Mouse (Mus musculus): ENCODE results near the gene Dynlt1a. TPM values are rescaled to one million over a fixed set of nuclear protein-coding genes. Genes with fewer than 3 reads are reported as not detected.
"Not testable (repeated sequence)": the region's sequence is repeated elsewhere in the genome, so short reads cannot be mapped to it uniquely, and the experiment has no call there.

Gene Dynlt1a
- polyA plus RNA-seq, 1 experiment from 2014 or later: 14.1 TPM

GRCm38 (mm10) chr17:6306503-6306902 is 10.8 kb downstream of the Dynlt1a start:
- not testable (repeated sequence) for H3K79me2 ChIP-seq (ENCODE audit: inconsistent target); H3K27ac ChIP-seq; H3K4me3 ChIP-seq (ENCODE audit: inconsistent target); H3K36me3 ChIP-seq (ENCODE audit: inconsistent target)
- 100% methylated on average over 1 of the region's 13 CpGs for WGBS (ENCODE audit: missing documents)

- 91% methylated on average over 6 of the region's 12 CpGs for WGBS (ENCODE audit: missing documents)
Measured at GRCm38 (mm10) chr17:6305656-6306270, 11.5 kb downstream of the Dynlt1a start.

GRCm38 (mm10) chr17:6304891-6305290 is 12.4 kb downstream of the Dynlt1a start:
- not testable (repeated sequence) for H3K36me3 ChIP-seq (ENCODE audit: inconsistent target); H3K27ac ChIP-seq; H3K79me2 ChIP-seq (ENCODE audit: inconsistent target); H3K4me3 ChIP-seq (ENCODE audit: inconsistent target)
- WGBS (ENCODE audit: missing documents): no CpG with 5 or more reads among the region's 6 CpGs

More at GRCm38 (mm10) chr17:6305656-6306270, 11.5 kb downstream of the Dynlt1a start:
- not testable (repeated sequence) for H3K36me3 ChIP-seq (ENCODE audit: inconsistent target); H3K79me2 ChIP-seq (ENCODE audit: inconsistent target); H3K4me3 ChIP-seq (ENCODE audit: inconsistent target); H3K27ac ChIP-seq

- whole genome bisulfite sequencing (ENCODE audit: missing documents): no CpG with 5 or more reads among the region's 12 CpGs
- H3K4me3 ChIP-seq (ENCODE audit: inconsistent target); H3K36me3 ChIP-seq (ENCODE audit: inconsistent target); H3K79me2 ChIP-seq (ENCODE audit: inconsistent target); H3K27ac ChIP-seq: not testable (repeated sequence)
Measured at GRCm38 (mm10) chr17:6300190-6300863, 17.0 kb downstream of the Dynlt1a start.

GRCm38 (mm10) chr17:6297060-6297795 is 20.1 kb downstream of the Dynlt1a start:
- WGBS (ENCODE audit: missing documents): 100% methylated on average over 2 of the region's 15 CpGs
- not testable (repeated sequence) for H3K4me3 ChIP-seq (ENCODE audit: inconsistent target); H3K79me2 ChIP-seq (ENCODE audit: inconsistent target); H3K36me3 ChIP-seq (ENCODE audit: inconsistent target); H3K27ac ChIP-seq

- no CpG with 5 or more reads among the region's 5 CpGs for WGBS (ENCODE audit: missing documents)
- H3K27ac ChIP-seq; H3K79me2 ChIP-seq (ENCODE audit: inconsistent target); H3K4me3 ChIP-seq (ENCODE audit: inconsistent target); H3K36me3 ChIP-seq (ENCODE audit: inconsistent target): not testable (repeated sequence)
Measured at GRCm38 (mm10) chr17:6293882-6294281, 23.4 kb downstream of the Dynlt1a start.

GRCm38 (mm10) chr17:6289045-6289444 is 28.3 kb downstream of the Dynlt1a start:
- not testable (repeated sequence) for H3K36me3 ChIP-seq (ENCODE audit: inconsistent target); H3K27ac ChIP-seq; H3K4me3 ChIP-seq (ENCODE audit: inconsistent target); H3K79me2 ChIP-seq (ENCODE audit: inconsistent target)
- no CpG with 5 or more reads among the region's 12 CpGs for WGBS (ENCODE audit: missing documents)

- H3K36me3 ChIP-seq (ENCODE audit: inconsistent target); H3K27ac ChIP-seq; H3K4me3 ChIP-seq (ENCODE audit: inconsistent target); H3K79me2 ChIP-seq (ENCODE audit: inconsistent target): not testable (repeated sequence)
- WGBS (ENCODE audit: missing documents): 100% methylated on average over 2 of the region's 5 CpGs
Measured at GRCm38 (mm10) chr17:6286169-6286568, 31.1 kb downstream of the Dynlt1a start.

- H3K36me3 ChIP-seq (ENCODE audit: inconsistent target); H3K79me2 ChIP-seq (ENCODE audit: inconsistent target); H3K4me3 ChIP-seq (ENCODE audit: inconsistent target); H3K27ac ChIP-seq: not testable (repeated sequence)
- 96% methylated on average over 4 of the region's 10 CpGs for WGBS (ENCODE audit: missing documents)
Measured at GRCm38 (mm10) chr17:6283137-6283536, 34.2 kb downstream of the Dynlt1a start.

- WGBS (ENCODE audit: missing documents): 92% methylated on average over 10 of the region's 19 CpGs
- H3K4me3 ChIP-seq (ENCODE audit: inconsistent target); H3K36me3 ChIP-seq (ENCODE audit: inconsistent target); H3K27ac ChIP-seq: not testable (repeated sequence)
- peaks cover 17% of the 10 kb centered on the region; the same call in 1 of the 2 replicates for H3K79me2 ChIP-seq (ENCODE audit: inconsistent target)
Measured at GRCm38 (mm10) chr17:6280513-6280912, 36.8 kb downstream of the Dynlt1a start.

- not testable (repeated sequence) for H3K27ac ChIP-seq; H3K4me3 ChIP-seq (ENCODE audit: inconsistent target); H3K36me3 ChIP-seq (ENCODE audit: inconsistent target)
- no CpG with 5 or more reads among the region's 10 CpGs for WGBS (ENCODE audit: missing documents)
- H3K79me2 ChIP-seq (ENCODE audit: inconsistent target): peaks cover 18% of the 10 kb centered on the region; the same call in 1 of the 2 replicates
Measured at GRCm38 (mm10) chr17:6279772-6280171, 37.5 kb downstream of the Dynlt1a start.

GRCm38 (mm10) chr17:6279205-6279604 is 38.1 kb downstream of the Dynlt1a start:
- not testable (repeated sequence) for H3K27ac ChIP-seq; H3K4me3 ChIP-seq (ENCODE audit: inconsistent target); H3K36me3 ChIP-seq (ENCODE audit: inconsistent target)
- WGBS (ENCODE audit: missing documents): 61% methylated on average over 8 of the region's 8 CpGs
- peaks cover 24% of the 10 kb centered on the region; the same call in 1 of the 2 replicates for H3K79me2 ChIP-seq (ENCODE audit: inconsistent target)

GRCm38 (mm10) chr17:6274693-6275092 is 42.6 kb downstream of the Dynlt1a start:
- not testable (repeated sequence) for H3K27ac ChIP-seq

GRCm38 (mm10) chr17:6271970-6272369 is 45.3 kb downstream of the Dynlt1a start:
- H3K36me3 ChIP-seq (ENCODE audit: inconsistent target); H3K27ac ChIP-seq; H3K4me3 ChIP-seq (ENCODE audit: inconsistent target): not testable (repeated sequence)
- peaks cover 48% of the 10 kb centered on the region for H3K79me2 ChIP-seq (ENCODE audit: inconsistent target)
- WGBS (ENCODE audit: missing documents): 11% methylated on average over 5 of the region's 6 CpGs

More at GRCm38 (mm10) chr17:6274693-6275092, 42.6 kb downstream of the Dynlt1a start:
- not testable (repeated sequence) for H3K36me3 ChIP-seq (ENCODE audit: inconsistent target); H3K4me3 ChIP-seq (ENCODE audit: inconsistent target)
- 91% methylated on average over 1 of the region's 6 CpGs for WGBS (ENCODE audit: missing documents)
- peaks cover 53% of the 10 kb centered on the region for H3K79me2 ChIP-seq (ENCODE audit: inconsistent target)

- 2% methylated on average over 20 of the region's 25 CpGs for WGBS (ENCODE audit: missing documents)
- not testable (repeated sequence) for H3K36me3 ChIP-seq (ENCODE audit: inconsistent target); H3K27ac ChIP-seq
- H3K79me2 ChIP-seq (ENCODE audit: inconsistent target): peaks cover 39% of the 10 kb centered on the region
- H3K4me3 ChIP-seq (ENCODE audit: inconsistent target): peak overlapping the region; percentile 45
Measured at GRCm38 (mm10) chr17:6270840-6271239, 46.5 kb downstream of the Dynlt1a start.
